Mouse (Mus musculus) stomach, postnatal 0 days (tissue): ENCODE measurements around the gene Stoml1. TPM values are rescaled to one million over a fixed set of nuclear protein-coding genes. Genes with fewer than 3 reads are reported as not detected.
A peak's percentile ranks its signal among the peaks of the same experiment; 100 is the strongest.

Experiments used
- ATAC-seq: fragments of 200-750 bp; cut with Nextera tagmentation; 2 replicates; pipeline ENCODE4 v1.8.0; 2017; ENCODE audit not compliant: low FRiP score, low TSS enrichment
- DNase-seq: peaks from one replicate; pipeline ENCODE4 v3.0.0-alpha.2; 2016; ENCODE audit warnings: low spot score
- H3K27ac ChIP-seq: fragments of 300-500 bp; sonication (generic); replicated peaks from 2 replicates; pipeline ENCODE4 v1.5.1; 2014; ENCODE audit warnings: mild to moderate bottlenecking, control low read depth
- H3K27me3 ChIP-seq: fragments of 300-500 bp; sonication (generic); 2 replicates; pipeline ENCODE4 v1.6.1; 2014; ENCODE audit warnings: low read length; ENCODE audit not compliant: control insufficient read depth, insufficient read depth
- H3K36me3 ChIP-seq: fragments of 300-500 bp; sonication (generic); 2 replicates; pipeline ENCODE4 v1.6.1; 2014; ENCODE audit warnings: low read length, mixed read lengths; ENCODE audit not compliant: control insufficient read depth, insufficient read depth
- H3K4me1 ChIP-seq: fragments of 300-500 bp; sonication (generic); replicated peaks from 2 replicates; pipeline ENCODE4 v1.6.1; 2014; ENCODE audit warnings: antibody characterized with exemption; ENCODE audit not compliant: control insufficient read depth, insufficient read depth
- H3K4me2 ChIP-seq: fragments of 300-500 bp; sonication (generic); replicated peaks from 2 replicates; pipeline ENCODE4 v1.6.1; 2014; ENCODE audit warnings: low read depth, mild to moderate bottlenecking, control low read depth, moderate library complexity
- H3K4me3 ChIP-seq: fragments of 300-500 bp; sonication (generic); 2 replicates; pipeline ENCODE4 v1.5.1; 2014; ENCODE audit warnings: low read depth, low read length, control low read depth
- H3K9ac ChIP-seq: fragments of 300-500 bp; sonication (generic); 2 replicates; pipeline ENCODE4 v1.6.1; 2014; ENCODE audit warnings: mild to moderate bottlenecking, low read length, control low read depth, mixed read lengths
- H3K9me3 ChIP-seq: fragments of 300-500 bp; sonication (generic); 2 replicates; pipeline ENCODE4 v1.6.1; 2016; ENCODE audit warnings: low read length; ENCODE audit not compliant: control insufficient read depth
- CTCF ChIP-seq: IDR thresholded peaks from 2 replicates; pipeline ENCODE4 v1.5.1; 2016; ENCODE audit warnings: antibody characterized with exemption, low read depth, mild to moderate bottlenecking, moderate library complexity
- EP300 ChIP-seq: optimal IDR thresholded peaks from 2 replicates; pipeline ENCODE3; 2016; ENCODE audit warnings: antibody characterized with exemption
- WGBS: fragments of 180-500 bp; shearing (Covaris S2); extraction: QIAGEN DNeasy Blood & Tissue Kit; methylation state at CpG from one replicate; pipeline ENCODE4 v1.1.7; 2014; 5-methylcytosine and 5-hydroxymethylcytosine counted together
- polyA plus RNA-seq: library from polyadenylated mRNA; unstranded; fragments of >200 nt; fragmentation: Nextera tagmentation; extraction: Ambion mirVana; gene quantifications from 2 replicates; pipeline ENCODE4 v1.2.1, GENCODE M21; 2015

Stoml1 gene
- polyA plus RNA-seq, 1 experiment from 2014 or later: 20.4 TPM

DNA sequence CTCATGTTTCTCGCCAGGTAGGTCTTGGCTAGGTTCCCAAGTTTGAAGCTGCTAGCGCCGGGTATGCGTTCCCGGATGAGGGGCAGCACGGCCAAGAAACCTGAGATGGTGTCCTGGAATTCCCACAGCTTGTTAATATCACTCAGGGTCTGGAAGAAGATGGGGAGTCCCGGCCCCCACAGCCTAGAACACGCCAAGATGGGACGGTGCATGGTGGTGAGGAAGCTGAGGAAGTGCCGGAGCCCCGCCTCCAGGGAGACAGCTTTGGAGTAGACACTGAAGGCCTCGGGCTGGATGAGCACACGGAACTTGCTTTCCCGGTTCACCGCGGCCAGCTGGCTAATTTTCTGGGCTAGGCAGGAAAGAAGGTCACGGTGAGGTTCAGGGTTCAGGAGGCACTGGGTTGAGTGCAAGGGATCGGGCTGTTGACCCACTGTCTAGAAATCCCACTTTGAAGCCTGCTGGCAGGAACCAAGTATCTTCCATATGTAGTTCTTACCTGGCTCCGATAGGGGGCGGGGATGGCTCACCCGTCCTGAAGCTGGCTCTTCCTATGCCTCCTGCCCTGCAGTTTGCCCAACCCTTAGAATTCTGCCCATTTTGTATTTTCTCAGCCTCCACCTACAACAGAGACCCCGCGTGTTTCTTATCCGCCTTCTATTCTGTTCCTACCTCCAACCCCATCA is 32.6 kb upstream of the Stoml1 start:
- Histone ChIP-seq H3K4me2 (no peak overlapping the region), H3K4me1 (no peaks in the 10 kb centered on the region), H3K27me3 (no peaks in the 10 kb centered on the region), H3K4me3 (no peak overlapping the region), H3K9ac (no peak overlapping the region), H3K9me3 (no peaks in the 10 kb centered on the region), H3K36me3 (peaks cover 11% of the 10 kb centered on the region; the same call in 1 of the 2 replicates), H3K27ac (no peak overlapping the region)
- WGBS: 65% methylated on average over 24 of the region's 24 CpGs
- DNase-seq: peak; percentile 67
- no peak for ATAC-seq
- TF ChIP-seq CTCF (peak; percentile 75), EP300 (no peak)

GRCm38 (mm10) chr9:58224356-58224755 is 28.6 kb upstream of the Stoml1 start:
- no peak overlapping the region for H3K9ac ChIP-seq
- no peak for TF ChIP-seq EP300
- no peak overlapping the region for H3K27ac ChIP-seq
- no peaks in the 10 kb centered on the region for H3K9me3 ChIP-seq
- no peaks in the 10 kb centered on the region for H3K27me3 ChIP-seq
- 93% methylated on average over 2 of the region's 2 CpGs for WGBS
- peaks cover 27% of the 10 kb centered on the region for H3K36me3 ChIP-seq
- DNase-seq: no peak
- no peak for ATAC-seq
- no peak overlapping the region for H3K4me2 ChIP-seq
- H3K4me3 ChIP-seq: no peak overlapping the region
- no peaks in the 10 kb centered on the region for H3K4me1 ChIP-seq

DNA sequence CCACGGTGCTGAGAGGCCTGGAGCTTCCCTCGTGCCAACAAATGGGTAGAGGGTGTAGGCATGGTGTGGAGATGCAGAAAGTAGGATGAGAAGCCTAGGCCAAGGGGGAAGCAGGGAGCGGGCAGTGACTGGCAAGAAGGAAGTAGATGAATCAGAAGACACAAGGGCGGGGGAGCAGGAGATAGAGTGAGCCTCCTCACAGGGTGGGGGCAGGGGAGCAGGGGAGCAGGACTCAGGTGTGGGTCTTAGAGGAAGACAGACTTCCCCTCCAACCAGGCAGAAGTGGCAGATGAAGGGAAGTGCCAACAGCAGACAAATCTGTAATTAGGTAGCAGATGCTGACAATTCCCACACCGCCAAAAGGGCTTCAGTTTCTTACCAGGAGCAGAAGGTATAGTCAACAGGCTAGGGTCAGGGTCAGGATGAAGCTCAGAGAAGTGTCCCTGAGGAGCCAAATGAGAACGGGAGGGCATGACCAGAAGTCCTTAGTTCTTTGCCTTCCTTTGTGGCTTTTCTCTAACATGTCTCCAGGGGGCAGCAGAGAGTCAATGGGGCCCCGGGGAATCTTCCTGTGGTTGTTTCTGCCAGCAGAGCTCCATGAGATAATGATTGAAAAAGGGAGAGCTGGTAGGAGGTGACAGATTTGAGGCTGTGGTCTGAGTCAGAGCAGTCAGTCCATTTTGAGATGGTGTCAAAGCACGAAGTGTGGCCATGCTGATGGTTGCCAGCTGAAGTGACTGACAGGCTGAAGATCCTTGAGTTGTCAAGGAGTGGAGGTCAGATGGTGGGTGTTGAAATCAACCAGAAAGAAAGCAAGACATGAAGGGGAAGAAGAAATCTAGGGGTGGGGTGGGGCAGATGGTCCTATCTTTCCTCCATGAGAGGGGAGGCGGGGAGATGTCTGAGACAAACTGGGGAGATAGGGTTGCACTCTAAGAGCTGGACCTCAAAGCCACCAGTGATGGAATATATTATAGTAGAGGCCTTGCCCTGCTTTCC is 26.8 kb upstream of the Stoml1 start:
- Histone ChIP-seq H3K27me3 (no peaks in the 10 kb centered on the region), H3K4me2 (no peak overlapping the region), H3K4me3 (no peak overlapping the region), H3K9me3 (no peaks in the 10 kb centered on the region), H3K4me1 (no peaks in the 10 kb centered on the region), H3K27ac (0 out of 2 replicates have a peak overlapping the region, but pooled peaks have one; percentile 35), H3K9ac (no peak overlapping the region), H3K36me3 (peaks cover 28% of the 10 kb centered on the region)
- ATAC-seq: no peak; the same call in 1 of the 2 replicates
- peak; percentile 56 for DNase-seq
- TF ChIP-seq CTCF (peak; percentile 88), EP300 (no peak)
- WGBS: 62% methylated on average over 9 of the region's 9 CpGs

GRCm38 (mm10) chr9:58228777-58229466 is 24.0 kb upstream of the Stoml1 start:
- Histone ChIP-seq H3K4me1 (no peaks in the 10 kb centered on the region), H3K27me3 (no peaks in the 10 kb centered on the region), H3K9ac (no peak overlapping the region), H3K4me2 (no peak overlapping the region), H3K27ac (no peak overlapping the region), H3K9me3 (no peaks in the 10 kb centered on the region), H3K4me3 (no peak overlapping the region), H3K36me3 (peaks cover 32% of the 10 kb centered on the region)
- 91% methylated on average over 9 of the region's 9 CpGs for WGBS
- no peak for DNase-seq
- no peak for TF ChIP-seq EP300
- TF ChIP-seq CTCF: no peak
- no peak for ATAC-seq

- DNase-seq (no peak), ATAC-seq (no peak)
- Histone ChIP-seq H3K36me3 (peaks cover 36% of the 10 kb centered on the region), H3K4me1 (no peaks in the 10 kb centered on the region), H3K9ac (no peak overlapping the region), H3K4me2 (no peak overlapping the region), H3K4me3 (no peak overlapping the region), H3K27me3 (no peaks in the 10 kb centered on the region), H3K27ac (no peak overlapping the region), H3K9me3 (no peaks in the 10 kb centered on the region)
- no peak for TF ChIP-seq EP300
- no peak for TF ChIP-seq CTCF
- 72% methylated on average over 6 of the region's 6 CpGs for WGBS
Observed at GRCm38 (mm10) chr9:58231746-58232145, 21.2 kb upstream of the Stoml1 start.
